Mouse (Mus musculus): ENCODE measurements around the gene Cfap43. TPM values are rescaled to one million over a fixed set of nuclear protein-coding genes. Genes with fewer than 3 reads are reported as not detected.

The Cfap43 gene
- total and polyA plus RNA-seq, 2 experiments: not detected

- Histone ChIP-seq H3K79me2 (ENCODE audit: control insufficient read depth, insufficient read depth, low read length) (no peaks in the 10 kb centered on the region), H3K27ac (replicated peaks; ENCODE audit: insufficient read depth, low read depth, low read length) (no peak overlapping the region), H3K4me3 (ENCODE audit: insufficient read depth, low read depth, low read length) (no peak overlapping the region), H3K36me3 (ENCODE audit: control insufficient read depth, insufficient read depth, low read length) (no peaks in the 10 kb centered on the region), H3K4me1 (ENCODE audit: control insufficient read depth, insufficient read depth, low read length) (no peaks in the 10 kb centered on the region), H3K27me3 (ENCODE audit: control insufficient read depth, insufficient read depth, low read length) (0 out of 2 replicates have a peak, but pooled peaks cover 6% of the 10 kb centered on the region), H3K9ac (ENCODE audit: low read depth, low read length) (no peak overlapping the region)
- WGBS: 77% methylated on average over 16 of the region's 16 CpGs
- TF ChIP-seq POLR2A (IDR thresholded peaks at IDR 0.05; ENCODE audit: extremely low read depth, insufficient read depth, low read length) (no peak), CTCF (IDR thresholded peaks at IDR 0.05; ENCODE audit: low read depth, low read length) (no peak)
- no peak for DNase-seq (ENCODE audit: extremely low read depth, low read depth, low spot score)
Measured at GRCm38 (mm10) chr19:47832316-47832715, 86.8 kb downstream of the Cfap43 start.

- Histone ChIP-seq H3K36me3 (ENCODE audit: control insufficient read depth, insufficient read depth, low read length) (no peaks in the 10 kb centered on the region), H3K4me1 (ENCODE audit: control insufficient read depth, insufficient read depth, low read length) (no peaks in the 10 kb centered on the region), H3K9ac (ENCODE audit: low read depth, low read length) (no peak overlapping the region), H3K79me2 (ENCODE audit: control insufficient read depth, insufficient read depth, low read length) (no peaks in the 10 kb centered on the region), H3K4me3 (ENCODE audit: insufficient read depth, low read depth, low read length) (no peak overlapping the region), H3K27ac (replicated peaks; ENCODE audit: insufficient read depth, low read depth, low read length) (no peak overlapping the region), H3K27me3 (ENCODE audit: control insufficient read depth, insufficient read depth, low read length) (0 out of 2 replicates have a peak, but pooled peaks cover 3% of the 10 kb centered on the region)
- 97% methylated on average over 8 of the region's 8 CpGs for WGBS
- DNase-seq (ENCODE audit: extremely low read depth, low read depth, low spot score): no peak
- TF ChIP-seq CTCF (IDR thresholded peaks at IDR 0.05; ENCODE audit: low read depth, low read length) (no peak), POLR2A (IDR thresholded peaks at IDR 0.05; ENCODE audit: extremely low read depth, insufficient read depth, low read length) (no peak)
Measured at GRCm38 (mm10) chr19:47831111-47831510, 88.0 kb downstream of the Cfap43 start.

DNA sequence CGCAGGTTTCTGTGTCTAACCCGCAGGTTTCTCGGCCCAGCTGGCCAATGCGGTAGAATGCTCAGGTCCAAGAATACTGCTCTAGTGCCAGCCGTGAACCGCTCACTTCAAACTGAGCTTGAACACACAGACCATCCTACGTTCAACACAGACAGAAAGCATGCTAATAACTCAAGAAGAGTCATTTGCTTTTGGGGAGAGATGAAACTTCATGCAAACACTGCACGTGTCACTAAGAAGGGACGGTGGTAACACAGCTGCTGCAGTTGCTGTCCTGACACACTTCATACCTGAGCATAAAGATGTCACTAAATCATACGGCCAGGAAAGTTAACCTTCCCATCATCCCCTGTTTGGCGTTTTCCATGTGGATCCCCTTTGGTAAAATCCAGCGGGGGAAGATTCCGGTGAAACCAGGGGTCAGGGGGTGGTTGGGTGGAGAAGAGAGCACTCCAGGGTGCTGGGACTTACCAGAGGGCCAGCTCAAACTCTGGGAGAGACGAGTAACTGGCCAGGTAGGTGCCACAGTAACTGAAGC lies 89.1 kb downstream of the Cfap43 start:
- Histone ChIP-seq H3K27ac (replicated peaks; ENCODE audit: insufficient read depth, low read depth, low read length) (no peak overlapping the region), H3K36me3 (ENCODE audit: control insufficient read depth, insufficient read depth, low read length) (no peaks in the 10 kb centered on the region), H3K27me3 (ENCODE audit: control insufficient read depth, insufficient read depth, low read length) (no peaks in the 10 kb centered on the region), H3K4me3 (ENCODE audit: insufficient read depth, low read depth, low read length) (no peak overlapping the region), H3K9ac (ENCODE audit: low read depth, low read length) (no peak overlapping the region), H3K79me2 (ENCODE audit: control insufficient read depth, insufficient read depth, low read length) (no peaks in the 10 kb centered on the region), H3K4me1 (ENCODE audit: control insufficient read depth, insufficient read depth, low read length) (no peaks in the 10 kb centered on the region)
- DNase-seq (ENCODE audit: extremely low read depth, low read depth, low spot score): no peak
- TF ChIP-seq POLR2A (IDR thresholded peaks at IDR 0.05; ENCODE audit: extremely low read depth, insufficient read depth, low read length): no peak
- 87% methylated on average over 14 of the region's 14 CpGs for WGBS

- no peak overlapping the region for H3K4me3 ChIP-seq (ENCODE audit: insufficient read depth, low read depth, low read length)
- H3K27me3 ChIP-seq (ENCODE audit: control insufficient read depth, insufficient read depth, low read length): peaks cover 4% of the 10 kb centered on the region; the same call in 1 of the 2 replicates
- no peaks in the 10 kb centered on the region for H3K36me3 ChIP-seq (ENCODE audit: control insufficient read depth, insufficient read depth, low read length)
- TF ChIP-seq CTCF (IDR thresholded peaks at IDR 0.05; ENCODE audit: low read depth, low read length): no peak
- TF ChIP-seq POLR2A (IDR thresholded peaks at IDR 0.05; ENCODE audit: extremely low read depth, insufficient read depth, low read length): no peak
- no peaks in the 10 kb centered on the region for H3K4me1 ChIP-seq (ENCODE audit: control insufficient read depth, insufficient read depth, low read length)
- no peaks in the 10 kb centered on the region for H3K79me2 ChIP-seq (ENCODE audit: control insufficient read depth, insufficient read depth, low read length)
- DNase-seq (ENCODE audit: extremely low read depth, low read depth, low spot score): no peak
- H3K9ac ChIP-seq (ENCODE audit: low read depth, low read length): no peak overlapping the region
- no peak overlapping the region for H3K27ac ChIP-seq (replicated peaks; ENCODE audit: insufficient read depth, low read depth, low read length)
- WGBS: 85% methylated on average over 5 of the region's 5 CpGs
Measured at GRCm38 (mm10) chr19:47824026-47824425, 95.1 kb downstream of the Cfap43 start.

GRCm38 (mm10) chr19:47822143-47822796 lies 96.8 kb downstream of the Cfap43 start:
- Histone ChIP-seq H3K4me1 (ENCODE audit: control insufficient read depth, insufficient read depth, low read length) (no peaks in the 10 kb centered on the region), H3K9ac (ENCODE audit: low read depth, low read length) (no peak overlapping the region), H3K79me2 (ENCODE audit: control insufficient read depth, insufficient read depth, low read length) (no peaks in the 10 kb centered on the region), H3K4me3 (ENCODE audit: insufficient read depth, low read depth, low read length) (no peak overlapping the region), H3K27ac (replicated peaks; ENCODE audit: insufficient read depth, low read depth, low read length) (no peak overlapping the region), H3K27me3 (ENCODE audit: control insufficient read depth, insufficient read depth, low read length) (peaks cover 4% of the 10 kb centered on the region; the same call in 1 of the 2 replicates), H3K36me3 (ENCODE audit: control insufficient read depth, insufficient read depth, low read length) (no peaks in the 10 kb centered on the region)
- WGBS: 21% methylated on average over 8 of the region's 8 CpGs
- TF ChIP-seq POLR2A (IDR thresholded peaks at IDR 0.05; ENCODE audit: extremely low read depth, insufficient read depth, low read length) (no peak), CTCF (IDR thresholded peaks at IDR 0.05; ENCODE audit: low read depth, low read length) (no peak)
- no peak for DNase-seq (ENCODE audit: extremely low read depth, low read depth, low spot score)

- no peak overlapping the region for H3K27ac ChIP-seq (replicated peaks; ENCODE audit: insufficient read depth, low read depth, low read length)
- peaks cover 4% of the 10 kb centered on the region; the same call in 1 of the 2 replicates for H3K27me3 ChIP-seq (ENCODE audit: control insufficient read depth, insufficient read depth, low read length)
- 44% methylated on average over 7 of the region's 7 CpGs for WGBS
- H3K4me1 ChIP-seq (ENCODE audit: control insufficient read depth, insufficient read depth, low read length): no peaks in the 10 kb centered on the region
- no peak overlapping the region for H3K4me3 ChIP-seq (ENCODE audit: insufficient read depth, low read depth, low read length)
- no peak for DNase-seq (ENCODE audit: extremely low read depth, low read depth, low spot score)
- TF ChIP-seq CTCF (IDR thresholded peaks at IDR 0.05; ENCODE audit: low read depth, low read length): no peak
- TF ChIP-seq POLR2A (IDR thresholded peaks at IDR 0.05; ENCODE audit: extremely low read depth, insufficient read depth, low read length): no peak
- H3K79me2 ChIP-seq (ENCODE audit: control insufficient read depth, insufficient read depth, low read length): no peaks in the 10 kb centered on the region
- H3K9ac ChIP-seq (ENCODE audit: low read depth, low read length): no peak overlapping the region
- no peaks in the 10 kb centered on the region for H3K36me3 ChIP-seq (ENCODE audit: control insufficient read depth, insufficient read depth, low read length)
Measured at GRCm38 (mm10) chr19:47821494-47821872, 97.6 kb downstream of the Cfap43 start.

Measured in liver, adult 2 months (tissue).